Mouse (Mus musculus) megakaryocyte, embryonic 14.5 days (primary cell): ENCODE results near the gene Kansl2. TPM values are rescaled to one million over a fixed set of nuclear protein-coding genes. Genes with fewer than 3 reads are reported as not detected.
"Not testable (repeated sequence)": the region's sequence is repeated elsewhere in the genome, so short reads cannot be mapped to it uniquely, and the experiment has no call there.

Source experiments
- H3K27me3 ChIP-seq: replicated peaks from 2 replicates; pipeline ENCODE3; 2012; ENCODE audit warnings: inconsistent platforms
- H3K36me3 ChIP-seq: replicated peaks from 2 replicates; pipeline ENCODE3; 2012; ENCODE audit warnings: low read length, inconsistent platforms, mixed read lengths
- H3K4me1 ChIP-seq: 2 replicates; pipeline ENCODE4 v1.6.1; 2012; ENCODE audit warnings: inconsistent platforms
- H3K4me3 ChIP-seq: replicated peaks from 2 replicates; pipeline ENCODE3; 2012; ENCODE audit warnings: moderate library complexity, mild to moderate bottlenecking, inconsistent platforms
- H3K9me3 ChIP-seq: 2 replicates; pipeline ENCODE4 v1.6.1; 2012; ENCODE audit warnings: inconsistent platforms
- FLI1 ChIP-seq: IDR thresholded peaks from 2 replicates; pipeline ENCODE4 v1.6.1; 2012; ENCODE audit warnings: low read length, inconsistent platforms, mixed read lengths
- GATA1 ChIP-seq: IDR thresholded peaks from 3 replicates; pipeline ENCODE4 v1.6.1; 2012; ENCODE audit warnings: mixed read lengths, low read length, inconsistent platforms, borderline replicate concordance
- polyA plus RNA-seq: library from polyadenylated mRNA; stranded (reverse); fragments of >175 nt; gene quantifications from 2 replicates; pipeline ENCODE4 v1.2.3, GENCODE M21; 2012; ENCODE audit warnings: low replicate concordance; ENCODE audit not compliant: insufficient read depth

The Kansl2 gene
- polyA plus RNA-seq, 1 experiment = 14.4 TPM

- Histone ChIP-seq H3K27me3 (peaks cover 18% of the 10 kb centered on the region), H3K4me3 (no peak overlapping the region), H3K9me3 (peaks cover 16% of the 10 kb centered on the region), H3K36me3 (peaks cover 50% of the 10 kb centered on the region), H3K4me1 (peaks cover 50% of the 10 kb centered on the region)
- no peak for TF ChIP-seq FLI1
- no peak for TF ChIP-seq GATA1
Observed at GRCm38 (mm10) chr15:98517380-98518355, 16.4 kb downstream of the Kansl2 start.

- Histone ChIP-seq H3K36me3 (peaks cover 22% of the 10 kb centered on the region), H3K4me1 (peaks cover 50% of the 10 kb centered on the region), H3K9me3 (peaks cover 16% of the 10 kb centered on the region), H3K27me3 (peaks cover 27% of the 10 kb centered on the region)
- H3K4me3 ChIP-seq = not testable (repeated sequence)
Observed at GRCm38 (mm10) chr15:98514845-98515244, 19.2 kb downstream of the Kansl2 start.

GRCm38 (mm10) chr15:98514146-98514545 is 19.9 kb downstream of the Kansl2 start:
- Histone ChIP-seq H3K4me1 (peaks cover 50% of the 10 kb centered on the region), H3K36me3 (peaks cover 16% of the 10 kb centered on the region), H3K4me3 (no peak overlapping the region), H3K27me3 (peaks cover 27% of the 10 kb centered on the region), H3K9me3 (peaks cover 18% of the 10 kb centered on the region)
- TF ChIP-seq FLI1 (no peak), GATA1 (no peak)

- Histone ChIP-seq H3K4me1 (peaks cover 50% of the 10 kb centered on the region), H3K9me3 (peaks cover 20% of the 10 kb centered on the region), H3K36me3 (peaks cover 16% of the 10 kb centered on the region), H3K27me3 (peaks cover 29% of the 10 kb centered on the region)
- H3K4me3 ChIP-seq = not testable (repeated sequence)
Observed at GRCm38 (mm10) chr15:98513676-98514075, 20.4 kb downstream of the Kansl2 start.

GRCm38 (mm10) chr15:98512799-98513321 is 21.2 kb downstream of the Kansl2 start:
- peaks cover 20% of the 10 kb centered on the region for H3K9me3 ChIP-seq
- TF ChIP-seq FLI1 = no peak
- no peak for TF ChIP-seq GATA1
- peaks cover 8% of the 10 kb centered on the region for H3K36me3 ChIP-seq
- peak overlapping the region; percentile 47 for H3K4me3 ChIP-seq
- H3K27me3 ChIP-seq = peaks cover 32% of the 10 kb centered on the region
- peaks cover 52% of the 10 kb centered on the region for H3K4me1 ChIP-seq

GRCm38 (mm10) chr15:98512232-98512631 is 21.8 kb downstream of the Kansl2 start:
- no peak for TF ChIP-seq GATA1
- no peak for TF ChIP-seq FLI1

DNA sequence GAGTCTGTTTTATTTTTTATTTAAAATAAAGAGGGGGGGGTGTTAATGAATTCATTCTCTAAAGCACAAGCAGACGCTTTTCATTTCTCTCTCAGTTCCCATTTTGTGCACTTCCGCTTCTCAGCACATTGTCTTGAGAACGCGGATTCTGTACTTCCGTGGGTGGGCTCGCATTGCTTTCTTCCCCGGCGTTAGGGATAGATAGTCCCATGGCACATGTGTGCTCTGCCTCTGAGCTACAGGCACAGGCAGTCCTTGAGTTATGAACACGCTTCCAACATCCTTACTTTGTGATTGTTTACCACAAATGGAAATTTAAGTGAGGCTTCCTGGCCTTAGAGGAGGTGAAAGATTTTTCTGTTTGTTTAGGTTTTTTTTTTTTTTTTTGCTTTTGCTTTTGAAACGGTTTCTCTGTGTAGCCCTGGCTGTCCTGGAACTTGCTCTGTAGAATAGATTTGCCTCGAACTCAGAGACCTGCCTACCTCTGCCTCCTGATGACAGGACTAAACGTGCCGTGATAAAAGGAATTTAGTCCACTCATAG is 22.6 kb downstream of the Kansl2 start:
- peaks cover 35% of the 10 kb centered on the region for H3K27me3 ChIP-seq
- H3K36me3 ChIP-seq = no peaks in the 10 kb centered on the region
- peaks cover 47% of the 10 kb centered on the region for H3K4me1 ChIP-seq
- H3K4me3 ChIP-seq = peak overlapping the region; percentile 4
- no peak for TF ChIP-seq GATA1
- no peak for TF ChIP-seq FLI1
- peaks cover 20% of the 10 kb centered on the region for H3K9me3 ChIP-seq

More at GRCm38 (mm10) chr15:98512232-98512631, 21.8 kb downstream of the Kansl2 start:
- peaks cover 49% of the 10 kb centered on the region for H3K4me1 ChIP-seq
- H3K9me3 ChIP-seq = peaks cover 20% of the 10 kb centered on the region
- peaks cover 2% of the 10 kb centered on the region for H3K36me3 ChIP-seq
- H3K27me3 ChIP-seq = peaks cover 35% of the 10 kb centered on the region
- no peak overlapping the region for H3K4me3 ChIP-seq

GRCm38 (mm10) chr15:98510438-98511385 is 23.4 kb downstream of the Kansl2 start:
- peaks cover 34% of the 10 kb centered on the region for H3K27me3 ChIP-seq
- peak overlapping the region; percentile 88 for H3K4me3 ChIP-seq
- TF ChIP-seq GATA1 = no peak
- TF ChIP-seq FLI1 = no peak
- H3K4me1 ChIP-seq = peaks cover 52% of the 10 kb centered on the region
- peaks cover 17% of the 10 kb centered on the region for H3K9me3 ChIP-seq
- no peaks in the 10 kb centered on the region for H3K36me3 ChIP-seq

DNA sequence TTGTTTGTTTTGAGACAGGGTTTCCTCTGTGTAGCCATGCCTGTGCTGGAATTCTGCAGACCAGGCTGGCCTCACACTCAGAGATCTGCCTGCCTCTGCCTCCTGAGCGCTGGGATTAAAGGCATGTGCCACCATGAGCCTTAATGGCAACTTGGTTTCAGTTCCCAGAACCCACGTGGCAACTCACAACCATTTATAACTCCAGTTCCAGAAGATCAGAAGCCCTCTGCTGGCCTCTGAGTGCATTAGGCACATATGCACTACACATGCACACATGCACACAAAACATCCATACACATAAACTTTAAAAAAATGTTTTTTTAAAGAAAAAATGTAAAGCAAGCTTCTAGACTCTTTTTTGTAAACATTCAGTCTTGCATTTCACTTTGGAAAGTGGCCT is 24.7 kb downstream of the Kansl2 start:
- Histone ChIP-seq H3K36me3 (no peaks in the 10 kb centered on the region), H3K9me3 (0 out of 2 replicates have a peak, but pooled peaks cover 4% of the 10 kb centered on the region), H3K27me3 (peaks cover 33% of the 10 kb centered on the region), H3K4me1 (peaks cover 53% of the 10 kb centered on the region), H3K4me3 (no peak overlapping the region)
- TF ChIP-seq FLI1 (no peak), GATA1 (no peak)
